Mouse (Mus musculus): Measurements from ENCODE around the gene Ntn1. TPM values are rescaled to one million over a fixed set of nuclear protein-coding genes. Genes with fewer than 3 reads are reported as not detected.

Ntn1 gene
- polyA plus RNA-seq, 1 experiment = not detected

DNA sequence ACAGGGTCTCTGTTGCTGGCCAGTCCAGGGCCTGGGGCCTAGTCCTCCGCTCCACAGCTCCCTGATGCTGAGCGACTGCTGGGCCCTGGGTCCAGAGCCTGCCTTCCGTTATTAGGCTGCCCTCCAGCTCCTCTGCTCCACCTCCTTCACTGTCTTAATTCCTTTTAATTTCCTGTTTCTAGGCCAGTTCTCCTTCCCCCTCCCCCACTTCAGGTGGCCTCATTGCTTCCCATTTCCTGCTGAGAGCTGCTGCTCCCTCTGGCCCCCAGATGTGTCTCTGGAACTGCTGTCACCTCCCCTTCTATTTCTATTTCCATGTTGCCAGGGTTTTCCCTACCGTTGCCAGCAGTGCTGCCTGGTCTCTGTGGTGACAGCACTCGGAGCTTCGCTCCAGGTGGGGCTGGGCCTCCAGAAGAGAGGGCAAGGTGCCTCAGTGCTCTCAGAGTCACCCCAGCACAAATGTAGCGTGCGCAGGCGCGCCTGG lies 204.9 kb downstream of the Ntn1 start:
- Histone ChIP-seq H3K36me3 (ENCODE audit: control insufficient read depth) (no peaks in the 10 kb centered on the region), H3K27me3 (ENCODE audit: control insufficient read depth) (no peaks in the 10 kb centered on the region), H3K9me3 (ENCODE audit: control insufficient read depth, low read length) (no peaks in the 10 kb centered on the region), H3K4me1 (ENCODE audit: control insufficient read depth) (no peaks in the 10 kb centered on the region), H3K4me3 (replicated peaks) (no peak overlapping the region)
- no peak for TF ChIP-seq GATA1 (IDR thresholded peaks at IDR 0.05; ENCODE audit: low read length)
- no peak for TF ChIP-seq TAL1 (IDR thresholded peaks at IDR 0.05; ENCODE audit: low read length)

DNA sequence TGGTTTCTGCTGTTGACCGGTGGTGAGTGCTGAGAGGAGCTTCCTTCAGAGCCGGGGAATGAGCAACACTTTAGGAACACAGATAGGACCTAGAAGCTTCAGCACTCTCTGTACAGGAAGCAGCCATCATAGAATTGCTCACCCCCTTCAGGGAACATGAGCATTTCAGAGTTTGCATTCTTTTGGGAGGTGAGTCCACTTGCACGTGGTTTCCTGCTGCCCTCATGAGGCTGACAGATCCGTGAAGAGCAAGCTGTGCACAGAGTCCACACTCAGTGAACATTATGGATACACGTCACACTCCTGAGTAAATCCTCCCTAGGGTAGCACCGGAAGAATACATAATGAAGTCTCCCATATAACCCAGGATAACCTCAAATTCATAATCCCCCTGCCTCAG lies 205.5 kb downstream of the Ntn1 start:
- no peaks in the 10 kb centered on the region for H3K36me3 ChIP-seq (ENCODE audit: control insufficient read depth)
- H3K4me3 ChIP-seq (replicated peaks) = no peak overlapping the region
- TF ChIP-seq TAL1 (IDR thresholded peaks at IDR 0.05; ENCODE audit: low read length) (no peak), GATA1 (IDR thresholded peaks at IDR 0.05; ENCODE audit: low read length) (no peak)
- H3K27me3 ChIP-seq (ENCODE audit: control insufficient read depth) = no peaks in the 10 kb centered on the region
- H3K4me1 ChIP-seq (ENCODE audit: control insufficient read depth) = no peaks in the 10 kb centered on the region
- H3K9me3 ChIP-seq (ENCODE audit: control insufficient read depth, low read length) = no peaks in the 10 kb centered on the region

DNA sequence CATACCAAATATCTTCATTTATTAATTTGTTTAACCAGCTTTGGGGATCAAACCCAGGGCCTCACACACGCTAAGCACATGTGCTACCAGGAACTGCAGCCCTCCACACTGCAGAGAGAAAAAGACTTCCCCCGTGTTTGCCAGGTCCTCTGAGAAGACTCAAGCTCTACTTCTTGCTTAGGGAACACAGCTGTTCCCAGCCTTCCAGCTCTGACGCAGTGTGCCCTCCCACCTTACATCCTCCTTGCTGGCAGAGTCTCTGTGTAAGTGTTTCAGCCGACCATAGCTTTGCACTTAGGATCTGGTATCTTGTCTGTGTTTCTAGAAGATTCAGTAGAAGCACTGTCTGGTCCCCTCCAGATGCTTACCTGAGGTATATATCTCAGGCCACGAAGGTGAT lies 209.8 kb downstream of the Ntn1 start:
- H3K4me3 ChIP-seq (replicated peaks) = no peak overlapping the region
- no peaks in the 10 kb centered on the region for H3K36me3 ChIP-seq (ENCODE audit: control insufficient read depth)
- H3K4me1 ChIP-seq (ENCODE audit: control insufficient read depth) = no peaks in the 10 kb centered on the region
- TF ChIP-seq TAL1 (IDR thresholded peaks at IDR 0.05; ENCODE audit: low read length) (no peak), GATA1 (IDR thresholded peaks at IDR 0.05; ENCODE audit: low read length) (no peak)
- H3K27me3 ChIP-seq (ENCODE audit: control insufficient read depth) = no peaks in the 10 kb centered on the region
- no peaks in the 10 kb centered on the region for H3K9me3 ChIP-seq (ENCODE audit: control insufficient read depth, low read length)

DNA sequence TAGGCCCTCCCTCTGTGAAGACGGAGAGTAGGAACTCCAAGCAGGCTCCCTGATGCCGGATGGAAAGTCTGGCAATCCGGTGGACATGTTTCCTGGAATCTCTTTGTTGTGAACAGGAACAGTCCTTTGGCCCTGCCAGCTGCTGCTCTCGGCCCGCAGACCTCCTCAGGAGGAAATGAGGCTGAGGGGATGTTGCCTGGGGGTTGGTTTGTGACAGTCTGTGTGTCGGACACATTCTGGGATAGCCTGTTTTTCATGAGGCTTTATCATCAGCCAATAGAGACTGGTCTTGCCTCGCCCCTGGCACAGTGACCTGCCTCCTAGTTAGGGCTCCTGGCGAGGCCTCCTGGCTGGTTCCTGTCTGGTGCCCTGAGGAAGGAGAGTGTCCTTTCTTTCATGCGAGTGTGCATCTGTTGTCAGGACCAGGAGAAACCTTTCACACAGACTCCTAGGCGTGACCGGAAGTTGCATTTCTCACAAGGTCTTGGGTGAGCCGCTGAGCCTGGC lies 211.9 kb downstream of the Ntn1 start:
- Histone ChIP-seq H3K9me3 (ENCODE audit: control insufficient read depth, low read length) (no peaks in the 10 kb centered on the region), H3K4me1 (ENCODE audit: control insufficient read depth) (no peaks in the 10 kb centered on the region), H3K4me3 (replicated peaks) (no peak overlapping the region), H3K36me3 (ENCODE audit: control insufficient read depth) (no peaks in the 10 kb centered on the region), H3K27me3 (ENCODE audit: control insufficient read depth) (no peaks in the 10 kb centered on the region)
- TF ChIP-seq GATA1 (IDR thresholded peaks at IDR 0.05; ENCODE audit: low read length) = no peak
- TF ChIP-seq TAL1 (IDR thresholded peaks at IDR 0.05; ENCODE audit: low read length) = no peak

DNA sequence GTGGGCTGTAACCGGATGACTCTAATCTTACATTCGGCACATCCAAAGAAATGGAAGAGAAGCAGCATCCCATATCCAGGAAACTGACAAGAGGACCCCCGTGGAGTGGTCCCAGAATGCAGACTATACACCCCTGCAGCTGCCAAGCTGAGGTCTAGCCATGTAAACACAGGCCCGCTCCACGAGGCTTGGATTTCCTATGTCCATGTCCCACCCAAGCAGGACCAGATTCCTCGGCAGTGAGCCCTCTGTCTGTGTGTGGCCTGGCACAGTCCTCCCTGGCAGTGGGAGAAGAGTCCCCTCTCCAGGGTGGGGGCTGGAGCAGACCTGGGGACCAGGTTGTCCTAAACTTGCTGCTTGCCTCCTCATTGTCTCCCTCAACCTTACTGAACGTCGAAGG lies 213.4 kb downstream of the Ntn1 start:
- Histone ChIP-seq H3K4me1 (ENCODE audit: control insufficient read depth) (no peaks in the 10 kb centered on the region), H3K36me3 (ENCODE audit: control insufficient read depth) (no peaks in the 10 kb centered on the region), H3K9me3 (ENCODE audit: control insufficient read depth, low read length) (no peaks in the 10 kb centered on the region), H3K4me3 (replicated peaks) (no peak overlapping the region), H3K27me3 (ENCODE audit: control insufficient read depth) (no peaks in the 10 kb centered on the region)
- TF ChIP-seq TAL1 (IDR thresholded peaks at IDR 0.05; ENCODE audit: low read length) (no peak), GATA1 (IDR thresholded peaks at IDR 0.05; ENCODE audit: low read length) (no peak)

DNA sequence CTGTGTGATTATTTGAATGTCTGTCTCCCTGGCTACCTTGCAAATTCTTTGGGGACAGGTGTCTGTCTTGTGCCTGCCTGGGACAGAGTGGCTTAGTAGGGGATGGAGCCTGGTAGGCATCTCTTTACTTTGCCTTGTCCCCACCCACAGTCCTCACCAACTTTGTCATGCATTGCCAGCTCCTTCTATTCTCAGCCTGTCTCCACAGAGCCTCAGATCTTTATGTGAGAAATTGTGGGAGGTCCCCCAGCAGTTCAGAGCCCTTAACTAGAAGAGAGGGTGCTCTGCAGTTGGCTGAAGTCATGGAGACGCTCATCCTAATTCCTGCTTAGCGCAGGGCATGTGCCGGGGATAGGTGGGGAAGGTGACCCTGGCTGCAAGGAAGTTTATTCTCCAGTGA lies 215.0 kb downstream of the Ntn1 start:
- H3K27me3 ChIP-seq (ENCODE audit: control insufficient read depth) = no peaks in the 10 kb centered on the region
- no peak overlapping the region for H3K4me3 ChIP-seq (replicated peaks)
- no peaks in the 10 kb centered on the region for H3K36me3 ChIP-seq (ENCODE audit: control insufficient read depth)
- no peak for TF ChIP-seq TAL1 (IDR thresholded peaks at IDR 0.05; ENCODE audit: low read length)
- no peak for TF ChIP-seq GATA1 (IDR thresholded peaks at IDR 0.05; ENCODE audit: low read length)
- H3K9me3 ChIP-seq (ENCODE audit: control insufficient read depth, low read length) = no peaks in the 10 kb centered on the region
- no peaks in the 10 kb centered on the region for H3K4me1 ChIP-seq (ENCODE audit: control insufficient read depth)

DNA sequence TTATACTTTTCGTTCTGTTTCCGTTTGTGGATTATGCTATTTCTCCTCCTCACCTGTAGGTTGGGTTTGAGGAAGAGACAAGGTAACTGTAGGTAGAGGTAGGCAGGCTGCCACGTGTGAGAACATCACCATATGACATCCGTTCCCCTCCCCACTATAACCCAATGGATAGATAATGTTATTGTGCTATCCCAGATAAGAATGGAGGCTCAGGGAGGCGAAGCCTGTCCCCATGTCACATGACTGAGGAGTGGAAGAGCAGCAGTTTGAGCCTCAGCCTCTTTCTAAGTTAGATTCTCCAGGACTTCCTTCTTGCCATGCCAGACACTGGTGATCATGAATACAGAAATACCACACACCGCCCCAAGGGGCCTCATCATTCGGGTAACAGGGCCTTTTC lies 223.2 kb downstream of the Ntn1 start:
- no peak overlapping the region for H3K4me3 ChIP-seq (replicated peaks)
- no peaks in the 10 kb centered on the region for H3K27me3 ChIP-seq (ENCODE audit: control insufficient read depth)
- TF ChIP-seq GATA1 (IDR thresholded peaks at IDR 0.05; ENCODE audit: low read length) (no peak), TAL1 (IDR thresholded peaks at IDR 0.05; ENCODE audit: low read length) (no peak)
- no peaks in the 10 kb centered on the region for H3K9me3 ChIP-seq (ENCODE audit: control insufficient read depth, low read length)
- H3K4me1 ChIP-seq (ENCODE audit: control insufficient read depth) = no peaks in the 10 kb centered on the region
- no peaks in the 10 kb centered on the region for H3K36me3 ChIP-seq (ENCODE audit: control insufficient read depth)

DNA sequence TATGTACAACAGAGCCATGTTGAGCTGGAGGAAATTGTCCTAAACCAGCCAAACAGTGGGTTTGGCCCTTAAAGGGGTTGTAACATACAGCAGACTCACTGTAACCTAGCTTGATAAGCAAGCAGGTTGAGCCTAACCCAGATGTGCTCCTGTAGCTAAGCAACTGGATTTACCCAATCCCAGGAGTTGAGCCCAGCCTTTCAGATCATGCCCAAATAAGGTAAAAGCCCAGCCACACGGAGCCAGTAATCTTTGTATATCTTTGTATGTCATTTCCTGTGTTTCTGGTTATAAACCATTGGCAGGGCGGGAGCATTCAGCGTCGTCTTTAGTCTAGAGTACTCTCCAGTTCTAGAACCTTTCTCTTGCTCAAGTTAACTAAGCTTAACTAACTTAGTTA lies 224.1 kb downstream of the Ntn1 start:
- no peaks in the 10 kb centered on the region for H3K27me3 ChIP-seq (ENCODE audit: control insufficient read depth)
- no peaks in the 10 kb centered on the region for H3K4me1 ChIP-seq (ENCODE audit: control insufficient read depth)
- no peak for TF ChIP-seq TAL1 (IDR thresholded peaks at IDR 0.05; ENCODE audit: low read length)
- no peak for TF ChIP-seq GATA1 (IDR thresholded peaks at IDR 0.05; ENCODE audit: low read length)
- H3K36me3 ChIP-seq (ENCODE audit: control insufficient read depth) = no peaks in the 10 kb centered on the region
- no peak overlapping the region for H3K4me3 ChIP-seq (replicated peaks)
- H3K9me3 ChIP-seq (ENCODE audit: control insufficient read depth, low read length) = no peaks in the 10 kb centered on the region

DNA sequence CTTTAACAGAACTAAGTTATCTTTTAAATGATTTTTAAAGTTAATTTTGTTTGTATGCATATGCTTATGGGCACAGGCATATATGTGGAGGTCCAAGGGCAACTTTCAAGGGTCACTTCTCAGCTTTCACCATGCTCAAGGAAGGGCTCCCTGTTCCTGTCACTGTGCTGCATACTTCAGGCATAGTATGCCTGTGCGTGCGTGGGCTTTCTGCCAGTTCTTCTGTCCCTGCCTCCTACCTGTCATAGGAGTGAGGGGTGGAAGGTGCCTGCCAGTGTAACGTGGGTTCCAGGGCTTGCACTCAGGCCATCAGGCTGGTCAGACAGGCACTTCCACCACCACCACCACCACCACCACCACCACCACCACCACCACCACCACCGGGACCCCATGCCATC lies 228.0 kb downstream of the Ntn1 start:
- Histone ChIP-seq H3K9me3 (ENCODE audit: control insufficient read depth, low read length) (no peaks in the 10 kb centered on the region), H3K36me3 (ENCODE audit: control insufficient read depth) (no peaks in the 10 kb centered on the region), H3K4me1 (ENCODE audit: control insufficient read depth) (no peaks in the 10 kb centered on the region), H3K27me3 (ENCODE audit: control insufficient read depth) (no peaks in the 10 kb centered on the region), H3K4me3 (replicated peaks) (no peak overlapping the region)
- TF ChIP-seq TAL1 (IDR thresholded peaks at IDR 0.05; ENCODE audit: low read length) = no peak
- TF ChIP-seq GATA1 (IDR thresholded peaks at IDR 0.05; ENCODE audit: low read length) = no peak
